Mouse (Mus musculus) CH12.LX (cell line): ENCODE results near the gene Phb.

Experiments used
- CTCF ChIP-seq, 2 experiments: IDR thresholded peaks in 1 of 2; conservative IDR thresholded peaks in 1 of 2; 2 replicates each; pipeline ENCODE4 v1.5.1; 2011 to 2012; ENCODE audit warnings: low read depth in 2 of 2, low read length in 2 of 2, improper control_type of control experiment in 1 of 2, inconsistent platforms in 1 of 2, mild to moderate bottlenecking in 1 of 2, moderate library complexity in 1 of 2
- MAX ChIP-seq: IDR thresholded peaks from 2 replicates; pipeline ENCODE4 v1.6.1; 2011; ENCODE audit warnings: low read length, improper control_type of control experiment
- POLR2A ChIP-seq: IDR thresholded peaks from 2 replicates; pipeline ENCODE4 v1.6.1; 2011; ENCODE audit warnings: low read depth, mild to moderate bottlenecking, improper control_type of control experiment, low read length

DNA sequence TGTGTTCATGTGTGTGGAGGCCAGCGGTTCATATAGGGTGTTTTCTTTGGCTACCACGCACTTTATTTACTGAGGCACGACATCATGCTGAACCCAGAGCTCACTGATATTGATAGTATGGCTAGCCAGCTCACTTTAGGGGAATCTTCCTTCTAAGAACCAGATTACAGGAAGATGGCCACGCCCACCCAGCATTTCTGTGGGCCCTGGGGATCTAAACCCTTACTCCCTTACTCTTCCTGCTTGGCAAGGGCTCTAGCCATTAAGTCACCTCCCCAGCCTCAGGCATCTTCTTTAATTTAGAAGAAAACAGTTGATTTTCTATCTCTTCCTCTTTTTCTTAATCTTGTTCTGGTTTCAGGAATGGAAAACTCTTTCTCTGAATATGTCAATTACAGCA lies 9.3 kb upstream of the Phb start:
- TF ChIP-seq POLR2A (no peak), MAX (no peak), CTCF (conservative IDR thresholded peaks at IDR 0.05 in 1 of 2, IDR thresholded peaks at IDR 0.05 in 1 of 2; ENCODE audit: low read depth in 2 of 2, low read length in 2 of 2) (no peak)
